Mouse (Mus musculus): ENCODE measurements around the gene Kcnn4. TPM values are rescaled to one million over a fixed set of nuclear protein-coding genes. Genes with fewer than 3 reads are reported as not detected.

The Kcnn4 gene
- polyA plus RNA-seq, 1 experiment from 2014 or later, result not detected

GRCm38 (mm10) chr7:24435305-24435704 lies 65.2 kb downstream of the Kcnn4 start:
- POLR2A ChIA-PET, result interaction anchor here (0.8 kb wide), 1 partner anchor 11 kb away, joined by 4 read pairs; no protein-coding TSS in a partner anchor
- in situ Hi-C loops (cut with MboI; ENCODE audit: low pct_unique_long_range_greater_than_20kb), result no loop called here
- ATAC-seq, result no peak
- TF ChIP-seq CTCF (IDR thresholded peaks at IDR 0.05), result no peak
- CTCF ChIA-PET, result no interaction called here
- DNase-seq (ENCODE audit: low read depth, low spot score), result no peak
- no peaks in the 10 kb centered on the region for H3K27me3 ChIP-seq

Other genes starting within 250 kb of the Kcnn4 start
- 7.5 TPM for gene Zfp235, start 236.1 kb upstream of the Kcnn4 start, polyA plus RNA-seq (2021)
- 0.10 TPM for gene Zfp114, start 195.2 kb upstream of the Kcnn4 start, polyA plus RNA-seq (2021)
- 8.1 TPM for gene Zfp111, start 158.8 kb upstream of the Kcnn4 start, polyA plus RNA-seq (2021)
- gene Zfp109, start 132.7 kb upstream of the Kcnn4 start, polyA plus RNA-seq (2021), result 4.2 TPM
- 4.6 TPM for gene Zfp108, start 115.5 kb upstream of the Kcnn4 start, polyA plus RNA-seq (2021)
- gene Zfp93, start 99.8 kb upstream of the Kcnn4 start, polyA plus RNA-seq (2021), result 12.5 TPM
- 14.0 TPM for gene Zfp61, start 69.0 kb upstream of the Kcnn4 start, polyA plus RNA-seq (2021)
- 8.8 TPM for gene Zfp94, start 53.6 kb upstream of the Kcnn4 start, polyA plus RNA-seq (2021)
- gene Tescl, start 36.3 kb upstream of the Kcnn4 start, polyA plus RNA-seq (2021), result not detected
- not detected for gene Lypd5, start 21.1 kb upstream of the Kcnn4 start, polyA plus RNA-seq (2021)
- gene Smg9, start 29.4 kb downstream of the Kcnn4 start, polyA plus RNA-seq (2021), result 26.6 TPM
- gene Irgc1, start 82.0 kb downstream of the Kcnn4 start, polyA plus RNA-seq (2021), result not detected
- gene Plaur, start 92.2 kb downstream of the Kcnn4 start, polyA plus RNA-seq (2021), result 87.9 TPM
- gene Cadm4, start 111.8 kb downstream of the Kcnn4 start, polyA plus RNA-seq (2021), result 44.1 TPM
- 32.4 TPM for gene Zfp428, start 136.7 kb downstream of the Kcnn4 start, polyA plus RNA-seq (2021)
- gene AC161166.1, start 142.2 kb downstream of the Kcnn4 start, polyA plus RNA-seq (2021), result 0.21 TPM
- 28.8 TPM for gene Irgq, start 160.4 kb downstream of the Kcnn4 start, polyA plus RNA-seq (2021)
- 0.26 TPM for gene Pinlyp, start 175.9 kb downstream of the Kcnn4 start, polyA plus RNA-seq (2021)
- 60.3 TPM for gene Xrcc1, start 176.0 kb downstream of the Kcnn4 start, polyA plus RNA-seq (2021)
- 74.5 TPM for gene Ethe1, start 217.3 kb downstream of the Kcnn4 start, polyA plus RNA-seq (2021)
- not detected for gene Zfp575, start 217.4 kb downstream of the Kcnn4 start, polyA plus RNA-seq (2021)
- gene Phldb3, start 240.5 kb downstream of the Kcnn4 start, polyA plus RNA-seq (2021), result 2.7 TPM